Mouse (Mus musculus) mesoderm, embryonic 11.5 days (tissue): ENCODE measurements around the gene Slc12a8.

Source experiments
- DNase-seq: peaks from one replicate; pipeline ENCODE4 v3.0.0-alpha.2; 2012; ENCODE audit warnings: low read depth, low spot score

Slc12a8 gene

DNA sequence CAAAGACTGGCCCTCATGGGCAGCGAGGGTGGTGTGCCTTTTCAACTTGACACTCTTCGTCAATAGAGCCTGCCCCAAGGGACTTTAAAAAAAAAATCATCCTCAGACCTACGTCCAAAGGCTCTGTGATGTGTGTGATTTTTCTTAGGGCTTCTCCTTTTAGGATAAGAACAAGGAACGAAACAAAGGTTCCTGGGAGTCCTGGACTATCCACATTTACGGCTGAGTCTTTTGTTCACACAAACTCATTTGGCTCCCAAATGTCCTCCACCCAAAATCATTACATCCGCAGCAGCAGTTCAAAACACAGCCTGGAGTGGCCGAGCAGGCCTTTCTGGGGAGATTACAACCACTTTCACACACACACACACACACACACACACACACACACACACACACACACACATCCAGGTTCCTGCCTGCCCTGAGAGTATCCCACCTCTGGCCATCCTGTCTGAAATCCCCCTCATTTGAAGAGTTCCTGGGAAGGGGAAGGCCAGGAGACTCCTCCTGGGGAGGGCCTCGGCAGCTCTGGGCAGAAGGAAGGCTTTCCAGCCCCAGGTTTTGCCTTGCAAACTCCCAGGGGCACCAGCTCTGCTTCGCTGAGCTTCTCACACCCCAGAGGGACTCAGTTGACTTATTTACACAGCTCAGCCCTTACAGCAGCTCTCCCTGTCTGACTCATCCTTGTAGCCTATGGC is 180.6 kb downstream of the Slc12a8 start:
- no peak for DNase-seq

GRCm38 (mm10) chr16:33698277-33698790 is 181.2 kb downstream of the Slc12a8 start:
- DNase-seq: no peak

DNA sequence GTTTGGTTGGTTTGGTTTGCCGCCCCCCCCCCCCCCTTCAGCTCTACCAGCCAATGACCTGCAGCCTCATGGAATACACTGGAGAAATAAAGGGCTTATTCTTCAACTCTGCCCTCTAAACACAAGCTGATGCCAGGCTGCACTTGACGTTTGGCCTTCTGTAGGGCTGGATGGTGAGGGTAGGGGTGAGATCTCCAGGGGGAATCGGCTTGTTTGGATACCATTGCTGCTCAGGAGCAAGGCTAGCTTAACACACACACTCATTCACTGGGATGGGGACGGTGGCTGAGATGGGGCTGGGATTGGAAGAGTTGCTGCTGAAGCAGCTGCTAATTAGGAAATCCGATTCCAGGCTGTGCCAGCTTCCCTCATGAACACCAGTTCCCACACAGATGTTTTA is 183.5 kb downstream of the Slc12a8 start:
- no peak for DNase-seq

DNA sequence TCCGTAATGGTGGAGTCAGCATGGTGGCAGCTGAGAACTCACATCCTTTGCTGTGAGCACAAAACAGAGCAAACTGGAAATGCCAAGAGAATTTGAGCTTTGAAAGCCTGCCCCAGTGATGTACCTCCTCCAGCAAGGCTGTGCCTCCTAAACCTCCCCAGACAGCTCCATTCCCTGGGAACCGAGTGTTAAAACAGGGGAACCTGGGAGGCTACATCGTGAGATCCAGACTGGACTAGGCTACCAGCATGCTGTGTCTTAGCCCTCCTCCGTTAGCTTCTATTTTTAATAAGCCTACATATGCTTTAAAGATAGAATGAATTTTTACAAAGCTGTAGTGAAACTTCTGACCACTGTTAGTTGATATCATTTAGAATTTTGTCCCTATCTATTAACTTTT is 184.7 kb downstream of the Slc12a8 start:
- DNase-seq: no peak

DNA sequence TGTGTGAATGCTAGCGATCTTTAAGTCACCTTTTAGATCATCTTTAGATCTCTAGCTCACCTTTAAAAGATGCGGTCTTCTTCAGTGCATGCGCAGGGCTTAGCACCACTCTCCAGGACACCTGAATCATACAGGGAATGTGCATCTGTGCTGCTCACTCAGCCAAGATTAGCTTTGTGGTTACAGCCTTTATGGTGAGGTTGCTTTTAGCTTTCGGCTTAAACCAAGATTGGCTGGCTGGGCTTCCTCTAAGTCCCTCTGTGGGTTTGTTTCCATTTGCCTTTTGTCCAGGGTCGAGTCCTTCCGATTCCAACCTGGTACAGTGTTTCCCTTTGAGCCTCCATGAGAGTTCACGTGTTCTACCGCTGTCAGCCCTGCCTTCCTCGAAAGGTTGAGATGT is 187.2 kb downstream of the Slc12a8 start:
- DNase-seq: no peak

DNA sequence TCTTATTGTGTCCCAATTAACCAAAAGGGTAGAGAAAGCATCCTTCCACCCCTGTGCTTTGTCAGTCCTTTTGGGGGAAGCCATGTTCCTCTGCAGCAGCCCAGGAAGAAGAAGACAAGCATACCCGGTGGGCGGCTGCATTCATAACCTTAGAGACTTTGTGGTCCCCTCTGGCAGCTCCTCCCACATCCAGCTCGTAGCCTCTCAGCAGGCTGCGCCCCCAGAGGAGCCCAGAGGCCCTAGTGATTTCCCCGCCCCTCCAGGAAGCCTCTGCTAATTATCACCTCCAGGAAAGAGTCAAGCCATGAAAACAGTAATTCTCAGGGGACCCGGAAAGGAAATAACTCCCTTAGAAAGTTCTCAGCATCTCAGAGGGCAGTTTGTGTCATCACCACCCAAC is 188.1 kb downstream of the Slc12a8 start:
- no peak for DNase-seq

DNA sequence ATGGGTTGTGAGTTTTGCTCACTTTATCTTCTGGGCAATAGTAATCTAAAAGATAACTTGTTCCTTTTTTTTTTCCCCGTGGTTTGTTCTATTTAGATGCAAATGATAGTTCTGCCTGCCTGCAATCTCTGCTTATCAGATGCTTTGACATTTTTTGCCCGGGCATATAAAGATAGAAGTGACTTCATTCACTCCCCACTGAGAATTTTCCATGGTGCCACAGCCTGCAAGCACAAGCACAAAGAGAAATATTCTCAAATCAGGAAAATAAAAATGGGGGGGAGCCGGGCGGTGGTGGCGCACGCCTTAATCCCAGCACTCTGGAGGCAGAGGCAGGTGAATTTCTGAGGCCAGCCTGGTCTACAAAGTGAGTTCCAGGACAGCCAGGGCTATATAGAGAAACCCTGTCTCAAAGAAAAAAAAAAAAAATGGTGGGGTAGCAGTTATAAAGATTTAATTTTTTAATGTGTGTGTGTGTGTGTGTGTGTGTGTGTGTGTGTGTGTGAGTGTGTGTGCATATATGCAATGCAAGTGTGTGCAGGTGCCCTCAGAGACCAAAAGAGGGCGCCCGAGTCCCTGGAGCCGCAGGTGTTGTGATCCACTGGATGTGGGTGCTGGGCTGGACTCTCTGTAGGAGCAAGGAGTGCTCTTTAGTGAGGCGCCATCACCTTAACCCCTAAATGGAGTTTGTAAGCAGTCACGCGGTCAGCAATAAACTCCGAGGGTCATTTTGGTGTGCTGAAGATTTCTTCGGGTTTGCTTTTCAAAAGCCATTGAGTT is 189.2 kb downstream of the Slc12a8 start:
- no peak for DNase-seq

DNA sequence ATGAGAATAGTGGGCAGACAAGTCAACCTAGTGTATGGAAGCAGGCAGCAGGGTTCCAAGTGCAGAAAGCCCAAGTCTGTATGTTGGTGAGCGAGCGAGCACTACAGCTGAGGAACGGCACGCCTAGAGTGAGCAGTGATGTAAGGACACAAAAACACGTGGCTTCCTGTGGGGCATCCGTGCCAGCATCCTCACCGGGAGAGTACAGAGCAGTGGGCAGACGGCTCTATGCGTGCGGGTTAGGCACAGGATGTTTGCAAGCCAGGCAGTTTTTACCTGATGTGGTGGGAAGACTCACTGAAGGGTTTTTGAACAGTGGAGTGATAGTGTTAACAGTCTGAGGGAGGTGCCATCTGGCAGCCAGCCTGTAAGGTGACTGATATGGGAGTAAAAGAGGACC is 190.9 kb downstream of the Slc12a8 start:
- no peak for DNase-seq

- no peak for DNase-seq
Measured at GRCm38 (mm10) chr16:33708585-33709397, 191.7 kb downstream of the Slc12a8 start.
